Mouse (Mus musculus) liver, embryonic 12.5 days (tissue): ENCODE measurements at regions not wholly inside any gene's neighbourhood (a gene's known extent, or its start where the extent isn't known, plus 50 kb on each side); places are given as distances from the start of the nearest gene placed in this dataset.

Source experiments
- ATAC-seq: fragments of 200-750 bp; cut with Nextera tagmentation; 2 replicates; pipeline ENCODE4 v1.8.0; 2017; ENCODE audit warnings: moderate number of reproducible peaks, mild to moderate bottlenecking, moderate library complexity
- H3K27ac ChIP-seq: fragments of 300-500 bp; sonication (generic); 2 replicates; pipeline ENCODE4 v1.5.1; 2016; ENCODE audit warnings: mild to moderate bottlenecking
- H3K27me3 ChIP-seq: fragments of 300-500 bp; sonication (generic); replicated peaks from 2 replicates; pipeline ENCODE4 v1.6.1; 2016; ENCODE audit warnings: mild to moderate bottlenecking, moderate library complexity
- H3K36me3 ChIP-seq: fragments of 300-500 bp; sonication (generic); 2 replicates; pipeline ENCODE4 v1.6.1; 2016; ENCODE audit warnings: mild to moderate bottlenecking, moderate library complexity
- H3K4me1 ChIP-seq: fragments of 300-500 bp; sonication (generic); 2 replicates; pipeline ENCODE4 v1.6.1; 2016
- H3K4me2 ChIP-seq: fragments of 300-500 bp; sonication (generic); 2 replicates; pipeline ENCODE4 v1.6.1; 2016; ENCODE audit warnings: mild to moderate bottlenecking, moderate library complexity
- H3K4me3 ChIP-seq: fragments of 300-500 bp; sonication (generic); 2 replicates; pipeline ENCODE4 v1.5.1; 2016; ENCODE audit warnings: mild to moderate bottlenecking, moderate library complexity
- H3K9ac ChIP-seq: fragments of 300-500 bp; sonication (generic); 2 replicates; pipeline ENCODE4 v1.6.1; 2016; ENCODE audit warnings: mild to moderate bottlenecking, moderate library complexity
- H3K9me3 ChIP-seq: fragments of 300-500 bp; sonication (generic); replicated peaks from 2 replicates; pipeline ENCODE4 v1.6.1; 2016; ENCODE audit warnings: mild to moderate bottlenecking, moderate library complexity
- WGBS: fragments of 180-500 bp; shearing (Covaris S2); methylation state at CpG from one replicate; pipeline ENCODE4 v1.1.7; 2016; ENCODE audit not compliant: insufficient replicate concordance; 5-methylcytosine and 5-hydroxymethylcytosine counted together

DNA sequence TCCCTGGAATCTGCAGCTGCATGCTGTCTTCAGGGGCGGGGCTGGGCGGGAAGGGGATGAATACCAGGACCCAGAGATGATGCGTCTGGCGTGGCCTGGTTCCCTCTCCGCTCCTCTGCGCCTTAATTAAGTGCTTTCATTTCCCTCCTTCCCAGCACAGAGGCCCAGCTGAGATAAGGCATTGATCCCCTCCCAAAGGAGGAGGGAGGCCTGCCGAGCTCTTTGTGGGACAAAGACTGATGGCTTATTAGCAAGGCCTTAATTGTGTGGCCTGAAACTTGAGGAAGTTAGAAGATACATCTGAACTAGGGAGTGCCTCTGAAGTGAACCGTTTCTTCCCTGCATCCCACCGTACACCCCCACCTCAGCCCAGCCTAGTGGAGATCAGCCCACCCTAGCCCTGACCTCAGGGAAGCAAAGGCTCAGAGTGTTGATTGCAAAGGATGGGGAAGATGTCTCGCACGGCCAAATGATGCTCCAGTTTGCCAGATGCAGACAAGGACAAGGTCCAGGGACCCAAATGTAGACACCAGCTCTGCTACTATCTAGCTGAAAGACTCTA is 102.0 kb upstream of the Csf3r start:
- Histone ChIP-seq H3K9me3 (no peaks in the 10 kb centered on the region), H3K4me3 (no peak overlapping the region), H3K4me2 (no peak overlapping the region), H3K9ac (no peak overlapping the region), H3K27ac (no peak overlapping the region), H3K27me3 (peaks cover 27% of the 10 kb centered on the region), H3K36me3 (no peaks in the 10 kb centered on the region), H3K4me1 (no peaks in the 10 kb centered on the region)
- ATAC-seq = no peak
- WGBS = 27% methylated on average over 11 of the region's 11 CpGs

DNA sequence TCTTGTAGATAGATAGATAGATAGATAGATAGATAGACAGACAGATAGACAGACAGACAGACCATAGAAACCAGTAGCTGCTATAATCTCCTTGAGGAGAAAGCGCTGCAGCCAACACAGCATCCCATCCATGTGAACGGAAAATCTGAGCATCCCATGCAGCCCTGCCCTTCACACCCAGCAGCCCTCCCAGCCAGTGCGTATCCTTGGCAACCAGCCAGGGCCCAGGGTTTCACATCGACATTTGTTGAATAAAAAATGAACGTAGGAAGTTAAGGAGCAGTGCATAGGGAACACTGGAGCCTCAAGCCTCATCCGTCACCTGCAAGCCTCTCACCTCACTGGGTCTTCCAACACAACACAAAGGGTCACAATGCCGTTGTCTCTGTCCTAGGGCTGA is 101.1 kb upstream of the Csf3r start:
- Histone ChIP-seq H3K9ac (no peak overlapping the region), H3K36me3 (no peaks in the 10 kb centered on the region), H3K27me3 (peaks cover 21% of the 10 kb centered on the region), H3K4me3 (no peak overlapping the region), H3K4me1 (no peaks in the 10 kb centered on the region), H3K9me3 (no peaks in the 10 kb centered on the region), H3K27ac (no peak overlapping the region), H3K4me2 (no peak overlapping the region)
- no peak for ATAC-seq
- 66% methylated on average over 7 of the region's 7 CpGs for WGBS

DNA sequence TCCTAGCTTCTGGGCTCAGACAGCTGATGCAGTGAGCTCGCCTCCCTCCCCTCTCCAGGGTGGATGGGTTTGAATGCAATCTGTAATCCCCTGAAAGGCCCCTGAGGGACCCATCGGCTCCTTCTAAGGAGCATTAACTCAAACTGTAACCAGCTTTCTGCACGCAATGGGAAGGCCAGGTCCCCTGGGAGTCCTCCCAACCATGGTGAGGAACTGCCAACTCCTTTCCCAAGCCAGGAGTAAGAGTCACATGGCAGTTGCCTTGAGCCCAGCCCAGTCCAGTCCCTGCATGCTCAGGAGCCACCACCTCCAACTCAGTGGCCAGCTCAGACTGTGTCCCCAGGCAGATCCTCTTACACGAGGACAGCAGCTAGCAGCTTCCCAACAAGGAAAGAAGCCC is 96.2 kb upstream of the Csf3r start:
- Histone ChIP-seq H3K4me3 (no peak overlapping the region), H3K27ac (no peak overlapping the region), H3K4me1 (no peaks in the 10 kb centered on the region), H3K9ac (no peak overlapping the region), H3K4me2 (no peak overlapping the region), H3K36me3 (no peaks in the 10 kb centered on the region), H3K9me3 (no peaks in the 10 kb centered on the region), H3K27me3 (peaks cover 23% of the 10 kb centered on the region; the same call in 1 of the 2 replicates)
- no peak for ATAC-seq
- 41% methylated on average over 4 of the region's 4 CpGs for WGBS

DNA sequence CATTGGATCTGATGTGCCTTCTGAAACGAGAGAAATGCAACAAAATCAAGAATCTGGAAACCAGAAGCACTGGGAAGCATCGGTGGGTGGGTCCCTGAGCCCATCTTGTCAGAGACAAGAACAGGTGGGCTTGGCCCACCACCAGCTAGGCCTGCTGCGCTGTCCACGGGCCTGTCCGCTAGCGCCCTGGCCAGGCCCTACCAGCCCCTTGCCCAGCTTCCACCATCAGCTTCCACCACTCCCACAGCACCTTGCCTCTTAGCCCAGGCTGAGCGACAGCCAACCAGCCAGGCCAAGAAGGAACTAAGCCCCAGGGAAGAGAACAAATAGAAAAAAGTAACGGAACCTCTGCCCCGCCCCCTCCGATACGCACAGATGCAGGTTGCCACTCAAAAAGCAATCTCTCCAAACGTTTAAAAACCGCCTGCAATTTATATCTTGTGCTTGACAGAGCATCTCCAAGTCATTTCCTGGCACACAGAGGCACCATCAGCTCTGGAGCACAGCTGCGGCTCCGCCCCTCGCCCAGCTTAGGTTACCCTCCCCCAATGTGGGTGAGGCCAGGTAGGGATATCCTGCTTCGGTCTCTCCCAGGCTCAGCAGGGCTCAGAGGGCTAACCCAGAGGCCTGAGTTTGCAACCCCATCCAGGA is 95.1 kb upstream of the Csf3r start:
- Histone ChIP-seq H3K9ac (no peak overlapping the region), H3K4me3 (no peak overlapping the region), H3K27ac (no peak overlapping the region), H3K27me3 (peaks cover 27% of the 10 kb centered on the region; the same call in 1 of the 2 replicates), H3K9me3 (no peaks in the 10 kb centered on the region), H3K36me3 (no peaks in the 10 kb centered on the region), H3K4me2 (no peak overlapping the region), H3K4me1 (no peaks in the 10 kb centered on the region)
- no peak for ATAC-seq
- WGBS = 55% methylated on average over 17 of the region's 17 CpGs

DNA sequence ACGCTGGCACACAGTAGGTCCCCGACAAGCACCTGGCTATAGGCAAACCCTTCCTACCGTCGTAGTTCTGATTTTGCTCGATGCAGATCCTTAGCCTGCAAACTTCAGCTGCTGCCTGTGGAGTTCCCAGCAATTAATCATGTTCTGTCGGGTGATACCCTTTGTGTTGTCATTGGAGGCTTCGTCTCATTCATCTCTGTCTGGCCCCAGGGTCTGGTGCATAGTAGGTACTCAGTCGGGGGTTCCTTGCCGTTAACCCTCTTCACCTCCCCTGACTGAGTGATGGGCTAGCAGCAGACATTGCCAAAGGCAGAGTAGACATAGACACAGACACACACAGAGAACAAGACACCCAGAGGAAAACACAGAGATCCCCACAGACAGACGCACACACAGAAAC is 93.6 kb upstream of the Csf3r start:
- Histone ChIP-seq H3K36me3 (no peaks in the 10 kb centered on the region), H3K27me3 (peaks cover 27% of the 10 kb centered on the region; the same call in 1 of the 2 replicates), H3K9me3 (no peaks in the 10 kb centered on the region), H3K4me3 (no peak overlapping the region), H3K4me2 (no peak overlapping the region), H3K9ac (no peak overlapping the region), H3K4me1 (no peaks in the 10 kb centered on the region), H3K27ac (no peak overlapping the region)
- no peak for ATAC-seq
- 54% methylated on average over 10 of the region's 10 CpGs for WGBS

DNA sequence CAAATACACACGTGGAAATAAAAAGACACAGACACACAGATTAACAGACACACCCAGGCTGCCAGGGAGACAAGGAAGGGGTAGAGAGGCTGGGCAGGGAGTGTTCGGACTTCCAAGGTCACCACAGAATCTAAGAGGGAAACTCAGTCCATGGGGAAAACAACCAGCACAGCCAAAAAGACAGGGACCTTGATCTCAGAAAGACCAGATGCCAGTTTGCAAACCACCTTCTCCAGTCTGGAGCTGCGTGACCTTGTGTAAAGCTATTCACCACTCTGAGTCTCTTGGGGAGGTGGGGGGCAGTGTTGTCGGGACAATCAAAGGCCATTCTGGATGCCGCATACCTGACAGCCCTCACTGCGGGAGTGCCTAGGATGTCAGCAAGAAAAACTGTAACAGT is 93.0 kb upstream of the Csf3r start:
- H3K9me3 ChIP-seq = no peaks in the 10 kb centered on the region
- 51% methylated on average over 6 of the region's 6 CpGs for WGBS
- no peak overlapping the region for H3K27ac ChIP-seq
- H3K4me1 ChIP-seq = no peaks in the 10 kb centered on the region
- H3K9ac ChIP-seq = no peak overlapping the region
- H3K4me2 ChIP-seq = no peak overlapping the region
- no peak overlapping the region for H3K4me3 ChIP-seq
- ATAC-seq = no peak
- no peaks in the 10 kb centered on the region for H3K36me3 ChIP-seq
- H3K27me3 ChIP-seq = peaks cover 27% of the 10 kb centered on the region; the same call in 1 of the 2 replicates

DNA sequence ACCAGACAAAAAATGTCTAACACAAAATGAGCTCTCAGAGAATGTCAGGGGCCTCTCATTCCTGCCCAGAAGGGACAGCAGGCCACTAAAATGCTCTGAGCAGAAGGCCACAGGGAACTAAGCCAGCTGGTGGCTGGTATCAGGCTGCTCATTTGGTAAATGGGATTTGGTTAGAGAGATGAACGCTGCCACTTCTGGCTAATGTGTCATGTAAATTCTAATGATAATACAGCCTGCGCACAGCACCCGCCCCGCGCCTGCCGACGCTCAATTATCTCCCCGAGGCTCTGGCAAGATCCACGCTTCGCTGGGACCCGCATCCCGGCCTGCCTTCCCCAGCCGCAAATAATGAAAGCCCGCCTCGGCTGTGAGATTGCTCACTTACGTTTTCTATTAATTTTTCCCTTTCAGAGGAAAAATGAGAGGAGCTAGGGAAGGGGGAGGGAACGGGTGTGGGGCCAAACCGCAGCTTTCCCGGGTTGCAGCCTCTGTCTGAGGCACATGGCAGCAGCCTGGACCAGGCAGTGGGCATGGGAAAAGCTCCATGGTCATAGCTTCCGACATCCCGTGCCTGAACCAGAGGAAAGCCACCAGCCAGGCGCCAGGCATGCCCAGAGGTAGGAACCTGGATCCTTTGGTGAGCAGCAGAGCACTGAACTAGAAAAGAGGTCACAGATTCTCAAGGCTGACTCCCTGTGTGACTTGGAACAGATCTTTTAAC is 92.2 kb upstream of the Csf3r start:
- no peaks in the 10 kb centered on the region for H3K36me3 ChIP-seq
- no peak overlapping the region for H3K27ac ChIP-seq
- 53% methylated on average over 22 of the region's 22 CpGs for WGBS
- peaks cover 27% of the 10 kb centered on the region; the same call in 1 of the 2 replicates for H3K27me3 ChIP-seq
- no peaks in the 10 kb centered on the region for H3K9me3 ChIP-seq
- no peak overlapping the region for H3K4me2 ChIP-seq
- ATAC-seq = no peak
- no peaks in the 10 kb centered on the region for H3K4me1 ChIP-seq
- H3K9ac ChIP-seq = no peak overlapping the region
- no peak overlapping the region for H3K4me3 ChIP-seq

DNA sequence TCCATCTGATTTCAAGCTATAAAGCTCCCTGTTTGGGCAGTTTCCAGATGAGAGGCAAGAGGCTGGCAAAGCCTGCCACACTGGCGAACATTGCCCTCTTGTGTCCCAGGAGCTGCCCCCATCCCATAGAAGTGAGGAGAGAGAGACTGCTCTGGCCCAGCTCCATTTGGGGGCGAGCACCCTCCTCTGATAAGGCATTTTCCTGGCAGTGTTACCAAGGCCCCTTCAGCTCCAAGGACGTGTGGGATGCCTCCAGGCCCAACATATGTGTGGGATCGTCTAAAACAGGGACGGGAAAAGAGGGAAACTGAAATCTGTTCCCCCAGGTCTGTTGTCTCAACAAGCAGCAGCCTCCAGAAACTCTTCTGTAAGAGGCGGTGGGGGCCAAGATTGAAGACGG is 88.0 kb upstream of the Csf3r start:
- ATAC-seq = no peak
- Histone ChIP-seq H3K9ac (no peak overlapping the region), H3K36me3 (no peaks in the 10 kb centered on the region), H3K4me2 (no peak overlapping the region), H3K4me3 (no peak overlapping the region), H3K4me1 (no peaks in the 10 kb centered on the region), H3K9me3 (no peaks in the 10 kb centered on the region), H3K27ac (no peak overlapping the region), H3K27me3 (peaks cover 18% of the 10 kb centered on the region; the same call in 1 of the 2 replicates)
- WGBS = 52% methylated on average over 7 of the region's 7 CpGs

DNA sequence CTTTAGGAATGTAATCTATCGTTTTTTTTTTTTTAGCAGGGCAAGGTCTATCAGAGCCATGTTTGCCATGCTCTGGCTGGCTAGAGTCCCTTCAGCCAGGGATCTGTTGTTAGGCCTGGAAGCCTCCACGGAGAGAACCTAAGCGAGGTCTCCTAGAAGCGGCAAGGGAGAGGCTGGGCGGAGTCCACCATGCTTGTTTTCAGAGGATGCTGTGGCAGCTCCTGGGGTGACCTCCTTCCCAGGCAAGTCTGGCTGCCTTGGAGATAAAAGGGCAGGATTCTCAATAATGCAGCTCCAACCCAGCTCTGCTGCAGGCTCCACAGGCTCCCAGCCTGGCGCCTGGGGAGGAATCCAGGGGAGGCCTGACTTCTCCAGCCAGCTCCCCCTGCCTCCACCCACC is 86.2 kb upstream of the Csf3r start:
- H3K27ac ChIP-seq = no peak overlapping the region
- no peak for ATAC-seq
- 37% methylated on average over 6 of the region's 6 CpGs for WGBS
- H3K36me3 ChIP-seq = no peaks in the 10 kb centered on the region
- H3K4me1 ChIP-seq = no peaks in the 10 kb centered on the region
- no peaks in the 10 kb centered on the region for H3K9me3 ChIP-seq
- H3K9ac ChIP-seq = no peak overlapping the region
- H3K4me2 ChIP-seq = no peak overlapping the region
- no peak overlapping the region for H3K4me3 ChIP-seq
- H3K27me3 ChIP-seq = 0 out of 2 replicates have a peak, but pooled peaks cover 8% of the 10 kb centered on the region

DNA sequence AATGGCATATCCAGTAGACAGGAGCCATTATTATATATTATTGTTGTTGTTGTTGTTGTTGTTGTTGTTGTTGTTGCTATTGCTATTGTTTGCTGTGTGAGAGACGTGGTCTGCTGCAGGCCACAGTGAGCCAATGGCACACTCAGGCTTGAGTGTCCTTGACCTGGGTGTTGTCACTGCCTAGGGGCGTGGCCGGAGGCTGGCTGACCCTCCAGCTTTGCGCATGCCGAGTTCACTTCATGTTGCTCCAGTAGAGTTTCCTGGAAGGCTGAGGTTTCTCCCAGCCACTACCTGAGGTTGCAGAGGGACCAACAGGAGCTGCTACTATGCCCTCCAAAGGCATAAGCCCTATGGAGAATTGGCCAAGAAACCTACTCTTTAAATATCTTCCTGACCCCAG is 83.1 kb upstream of the Csf3r start:
- Histone ChIP-seq H3K9ac (no peak overlapping the region), H3K27me3 (0 out of 2 replicates have a peak, but pooled peaks cover 4% of the 10 kb centered on the region), H3K4me2 (no peak overlapping the region), H3K9me3 (no peaks in the 10 kb centered on the region), H3K4me1 (no peaks in the 10 kb centered on the region), H3K27ac (no peak overlapping the region), H3K4me3 (no peak overlapping the region), H3K36me3 (no peaks in the 10 kb centered on the region)
- ATAC-seq = no peak
- WGBS = 40% methylated on average over 5 of the region's 5 CpGs

DNA sequence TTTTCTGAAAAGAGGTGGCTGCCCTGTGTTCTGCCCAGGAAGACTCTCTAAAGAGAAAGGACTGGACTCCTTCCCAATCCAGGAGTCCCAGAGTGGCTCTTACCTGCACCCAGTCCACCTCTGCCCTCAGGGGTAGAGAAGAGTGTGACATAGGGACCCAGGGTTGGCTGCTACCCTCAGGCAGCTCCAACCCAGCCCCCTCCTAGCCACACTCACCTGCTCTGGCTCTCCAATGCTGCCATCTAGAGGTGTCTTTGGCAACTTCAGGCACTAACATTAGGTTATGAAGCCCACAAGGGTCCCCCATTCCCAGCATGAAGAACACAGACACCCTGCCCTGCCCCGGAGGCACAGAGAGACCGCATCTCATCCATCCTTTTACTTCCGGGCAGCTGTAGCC is 82.4 kb upstream of the Csf3r start:
- Histone ChIP-seq H3K27ac (no peak overlapping the region), H3K9me3 (no peaks in the 10 kb centered on the region), H3K4me2 (no peak overlapping the region), H3K27me3 (0 out of 2 replicates have a peak, but pooled peaks cover 4% of the 10 kb centered on the region), H3K9ac (no peak overlapping the region), H3K36me3 (no peaks in the 10 kb centered on the region), H3K4me1 (no peaks in the 10 kb centered on the region), H3K4me3 (no peak overlapping the region)
- WGBS = 32% methylated on average over 3 of the region's 3 CpGs
- ATAC-seq = no peak

DNA sequence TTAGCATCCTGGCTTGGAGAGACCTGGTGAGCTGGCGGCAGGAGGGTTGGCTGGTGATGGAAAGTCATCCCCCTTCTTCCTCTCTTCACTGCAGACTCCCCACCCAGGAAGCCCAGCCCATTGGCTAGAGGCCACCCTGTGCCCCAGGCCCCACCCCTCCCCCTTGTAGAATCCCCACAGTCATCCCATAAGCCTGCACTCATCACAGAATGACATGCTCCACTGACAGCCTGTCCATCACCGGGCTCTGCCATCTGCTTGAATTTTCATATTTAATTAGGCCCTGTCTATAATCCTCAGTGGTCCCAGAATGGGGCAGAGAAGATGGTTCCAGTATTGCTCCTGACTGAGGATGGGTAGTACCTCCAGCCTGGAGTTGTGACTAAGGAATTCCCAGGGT is 79.3 kb upstream of the Csf3r start:
- no peak overlapping the region for H3K4me3 ChIP-seq
- H3K27me3 ChIP-seq = 0 out of 2 replicates have a peak, but pooled peaks cover 4% of the 10 kb centered on the region
- no peaks in the 10 kb centered on the region for H3K9me3 ChIP-seq
- no peaks in the 10 kb centered on the region for H3K4me1 ChIP-seq
- no peak for ATAC-seq
- H3K4me2 ChIP-seq = no peak overlapping the region
- H3K36me3 ChIP-seq = no peaks in the 10 kb centered on the region
- 36% methylated on average over 2 of the region's 2 CpGs for WGBS
- no peak overlapping the region for H3K9ac ChIP-seq
- H3K27ac ChIP-seq = no peak overlapping the region
